Mouse (Mus musculus) small intestine, adult 2 months (tissue): ENCODE measurements around the gene Tsc2.

Source experiments
- CTCF ChIP-seq: fragments of 200-500 bp; IDR thresholded peaks from 2 replicates; pipeline ENCODE4 v1.5.1; 2012; ENCODE audit warnings: low read depth, mild to moderate bottlenecking, control low read depth, inconsistent platforms, low read length, moderate library complexity, mixed read lengths; ENCODE audit not compliant: insufficient replicate concordance, insufficient read length; ENCODE audit errors: extremely low read depth
- POLR2A ChIP-seq: fragments of 200-500 bp; IDR thresholded peaks from 2 replicates; pipeline ENCODE4 v1.6.1; 2012; ENCODE audit warnings: low read depth, mild to moderate bottlenecking, control low read depth, inconsistent platforms, low read length, moderate library complexity

DNA sequence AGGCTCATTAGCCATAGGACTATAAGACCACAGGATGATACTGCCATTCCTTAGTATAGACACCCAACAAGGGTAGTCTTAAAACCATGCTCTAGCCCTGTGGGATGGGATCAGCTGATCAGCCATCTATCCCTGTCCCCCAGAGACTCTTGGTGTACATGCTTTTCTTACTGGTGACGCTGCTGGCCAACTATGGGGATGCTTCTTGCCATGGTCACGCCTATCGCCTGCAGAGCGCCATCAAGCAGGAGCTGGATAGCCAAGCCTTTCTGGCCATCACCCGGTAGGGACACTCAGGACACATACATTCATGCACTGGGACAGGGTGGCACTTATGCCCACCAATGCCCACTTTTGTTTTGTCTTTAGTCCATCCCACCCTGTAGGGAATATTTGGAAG, 40.7 kb downstream of the Tsc2 start:
- TF ChIP-seq POLR2A (no peak), CTCF (no peak)
